Comparison of ENCODE assay signal across 10 mouse cellular contexts in the genomic region with DNA sequence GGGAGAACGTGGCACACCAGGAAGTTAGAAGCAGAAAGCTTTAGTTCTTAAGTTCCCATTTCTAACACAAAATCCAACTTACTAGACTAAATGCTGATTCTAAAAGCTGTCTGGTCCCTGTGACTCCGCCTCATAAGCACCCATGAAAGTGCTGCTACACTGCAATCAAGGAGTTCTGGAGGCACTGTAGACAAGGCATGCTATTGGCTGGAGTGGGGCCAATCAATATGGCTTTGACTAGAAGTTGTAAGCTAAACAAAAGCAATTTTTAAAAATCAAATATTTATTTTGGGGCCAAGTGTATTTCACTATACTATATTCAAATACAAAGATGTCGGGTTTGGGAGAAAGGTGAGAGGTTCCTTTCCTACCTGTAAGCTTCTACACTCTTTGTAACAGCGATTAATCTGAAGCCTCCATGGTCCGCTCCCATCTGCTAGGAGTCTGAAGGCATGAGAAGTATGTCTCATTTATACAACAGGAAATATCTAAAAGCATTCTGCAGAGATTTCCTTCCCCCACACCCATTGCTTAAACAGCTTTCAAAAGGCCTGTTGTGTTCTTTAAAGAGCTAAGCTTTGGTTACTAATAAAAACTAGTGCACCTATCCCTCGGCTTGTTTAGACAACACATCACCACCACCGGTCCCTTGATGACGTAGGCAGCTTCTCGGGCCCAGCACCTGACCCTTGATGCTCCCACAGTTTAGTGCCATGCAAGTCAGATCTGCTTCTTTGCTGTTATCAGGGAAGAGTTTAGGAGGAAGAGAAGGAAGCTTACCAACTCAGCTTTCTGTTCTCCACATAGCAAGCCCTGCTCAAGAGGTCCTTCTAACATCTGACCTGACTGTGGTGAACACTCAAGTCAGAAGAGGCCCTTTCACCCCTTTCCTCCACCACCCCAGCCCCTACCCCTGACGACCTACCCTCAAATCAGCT. TPM values are rescaled to one million over a fixed set of nuclear protein-coding genes. Genes with fewer than 3 reads are reported as not detected.
DNase-seq lines count a peak whose midpoint lies in the region; ATAC-seq and TF ChIP-seq lines count a peak whose summit lies in the region.
"Had no signal": no experiment of that assay in that cellular context is flagged by ENCODE, and none has a peak within 500 bp of the region (broad histone marks: within the 10 kb centered on the region; RNA-seq: fewer than 3 reads in every experiment).

No protein-coding gene starts in this region.

- H3K9ac ChIP-seq in heart, embryonic 13.5 days: peak overlapping the region; percentile 47; the same call in 1 of the 2 replicates
- no peak overlapping the region; the same call in 1 of the 2 replicates for H3K9ac ChIP-seq in heart, embryonic 14.5 days (ENCODE audit: low read length)
- no peak overlapping the region for H3K9ac ChIP-seq in liver, embryonic 16.5 days (ENCODE audit: low read depth, low read length)
- H3K9ac ChIP-seq: forebrain, embryonic 13.5 days had no signal

- no peaks in the 10 kb centered on the region for H3K27me3 ChIP-seq in heart, embryonic 13.5 days (replicated peaks)
- H3K27me3 ChIP-seq in heart, embryonic 14.5 days (ENCODE audit: control insufficient read depth, insufficient read depth, low read length): no peaks in the 10 kb centered on the region
- H3K27me3 ChIP-seq in liver, embryonic 16.5 days (ENCODE audit: control insufficient read depth, insufficient read depth, low read depth, low read length): no peaks in the 10 kb centered on the region
- H3K27me3 ChIP-seq: forebrain, embryonic 13.5 days had no signal

- no peak for TF ChIP-seq POLR2A in bone marrow macrophage, adult 2 months (IDR thresholded peaks at IDR 0.05; ENCODE audit: borderline replicate concordance, low read depth, low read length)

- intact Hi-C loops in heart, postnatal 14 days (cut with DNase I): loop anchor here (5.0 kb wide), 1 partner anchor 68 kb away; no protein-coding TSS in a partner anchor

- ATAC-seq in heart, embryonic 13.5 days (ENCODE audit: extremely low read depth, insufficient number of reproducible peaks, low FRiP score, low TSS enrichment): no peak
- ATAC-seq in heart, embryonic 14.5 days (ENCODE audit: insufficient number of reproducible peaks, insufficient read depth, low FRiP score, low read depth): no peak
- no peak for ATAC-seq in liver, embryonic 16.5 days (ENCODE audit: low read depth)

- peak overlapping the region; percentile 76 for H3K27ac ChIP-seq in heart, embryonic 13.5 days (replicated peaks)
- H3K27ac ChIP-seq in bone marrow macrophage, adult 2 months (ENCODE audit: insufficient read depth, low read depth, low read length): peak overlapping the region; percentile 2; the same call in 1 of the 2 replicates
- peak overlapping the region; percentile 40 to 70 for H3K27ac ChIP-seq in heart, embryonic 14.5 days (replicated peaks in 1 of 2; ENCODE audit: control insufficient read depth in 1 of 2, insufficient read depth in 1 of 2, low read depth in 2 of 2, low read length in 2 of 2)
- peak overlapping the region; percentile 33; the same call in 1 of the 2 replicates for H3K27ac ChIP-seq in liver, embryonic 16.5 days (ENCODE audit: low read length)
- H3K27ac ChIP-seq: forebrain, embryonic 13.5 days had no signal

- peaks cover 41% of the 10 kb centered on the region for H3K4me1 ChIP-seq in heart, embryonic 13.5 days
- H3K4me1 ChIP-seq in bone marrow macrophage, adult 2 months (ENCODE audit: control insufficient read depth, insufficient read depth, low read length): peaks cover 15% of the 10 kb centered on the region
- H3K4me1 ChIP-seq in heart, embryonic 14.5 days (ENCODE audit: control insufficient read depth in 2 of 2, insufficient read depth in 2 of 2, low read length in 2 of 2): peaks cover 22 to 28% of the 10 kb centered on the region in 2 experiments
- H3K4me1 ChIP-seq in liver, embryonic 16.5 days (ENCODE audit: control insufficient read depth, low read depth, low read length): no peaks in the 10 kb centered on the region

- no peak overlapping the region for H3K4me3 ChIP-seq in heart, embryonic 13.5 days
- H3K4me3 ChIP-seq in bone marrow macrophage, adult 2 months (ENCODE audit: insufficient read depth, low read length): no peak overlapping the region
- no peak overlapping the region for H3K4me3 ChIP-seq in heart, embryonic 14.5 days (ENCODE audit: control insufficient read depth in 1 of 2, insufficient read depth in 1 of 2, low read depth in 1 of 2, low read length in 2 of 2)
- no peak overlapping the region for H3K4me3 ChIP-seq in liver, embryonic 16.5 days (ENCODE audit: low read depth, low read length)
- H3K4me3 ChIP-seq: forebrain, embryonic 13.5 days had no signal

- no peak for TF ChIP-seq CTCF in bone marrow macrophage, adult 2 months (IDR thresholded peaks at IDR 0.05; ENCODE audit: low read depth, low read length)

- 56% methylated on average over 10 of the region's 10 CpGs for WGBS in heart, embryonic 13.5 days
- 62% methylated on average over 10 of the region's 10 CpGs for WGBS in heart, embryonic 14.5 days
- WGBS in liver, embryonic 16.5 days (ENCODE audit: insufficient replicate concordance): 54% methylated on average over 10 of the region's 10 CpGs

- H3K4me2 ChIP-seq in heart, embryonic 13.5 days: no peak overlapping the region
- H3K4me2 ChIP-seq in heart, embryonic 14.5 days (ENCODE audit: low read length): no peak overlapping the region
- no peak overlapping the region for H3K4me2 ChIP-seq in liver, embryonic 16.5 days (ENCODE audit: low read depth, low read length)
- H3K4me2 ChIP-seq: forebrain, embryonic 13.5 days had no signal

- no peak for DNase-seq in heart, postnatal 14 days
- no peak for DNase-seq in cerebellum, adult 11-12 months
- DNase-seq in layer of hippocampus, adult 9-10 months (ENCODE audit: low spot score): no peak
- no peak for DNase-seq in MN1 (ENCODE audit: low spot score)
- DNase-seq: cerebellum, adult 2 months had no signal

- H3K9me3 ChIP-seq in heart, embryonic 13.5 days: no peaks in the 10 kb centered on the region
- no peaks in the 10 kb centered on the region for H3K9me3 ChIP-seq in heart, embryonic 14.5 days (ENCODE audit: control insufficient read depth, low read length)
- H3K9me3 ChIP-seq in liver, embryonic 16.5 days (replicated peaks; ENCODE audit: control insufficient read depth, low read length): no peaks in the 10 kb centered on the region
- H3K9me3 ChIP-seq: forebrain, embryonic 13.5 days had no signal

- H3K36me3 ChIP-seq in heart, embryonic 13.5 days: 0 out of 2 replicates have a peak, but pooled peaks cover 3% of the 10 kb centered on the region
- H3K36me3 ChIP-seq in heart, embryonic 14.5 days (ENCODE audit: control insufficient read depth, insufficient read depth, low read length): no peaks in the 10 kb centered on the region
- no peaks in the 10 kb centered on the region for H3K36me3 ChIP-seq in liver, embryonic 16.5 days (ENCODE audit: control insufficient read depth, insufficient read depth)

RNA-seq across cellular contexts. Expression of gene Wwc2, which starts 50.5 kb away (rescaled TPM):
- 10.6 and 11.1 TPM in 2 replicates for polyA plus RNA-seq in heart, embryonic 13.5 days (2015; fragmentation: Nextera tagmentation; extraction: Ambion mirVana)
- total RNA-seq in heart, postnatal 14 days (2021): 10 to 100 TPM; 33.2 to 33.4 TPM
- 7.5 and 8.7 TPM in 2 replicates for polyA plus RNA-seq in bone marrow macrophage, adult 2 months (2012; ENCODE audit: insufficient read depth, insufficient read length, missing spikeins)
- polyA plus RNA-seq in heart, embryonic 14.5 days (2014; fragmentation: Nextera tagmentation; extraction: Ambion mirVana): 13.5 and 14.7 TPM in 2 replicates
- 1.2 TPM in 2 replicates for polyA plus RNA-seq in liver, embryonic 16.5 days (2015; fragmentation: Nextera tagmentation; extraction: Ambion mirVana)

Comparison
In these comparisons a context has a peak if more than half of its experiments do, and no peak if none do; other contexts are left out.
1. H3K27ac ChIP-seq: peak in every context shown above with its lines; median percentile 76 in heart, embryonic 13.5 days; 55 in heart, embryonic 14.5 days; 33 in liver, embryonic 16.5 days; 2 in bone marrow macrophage, adult 2 months.